Mouse (Mus musculus): Measurements from ENCODE around the gene Fndc3c1.
"Not testable (repeated sequence)": the region's sequence is repeated elsewhere in the genome, so short reads cannot be mapped to it uniquely, and the experiment has no call there.

The Fndc3c1 gene

DNA sequence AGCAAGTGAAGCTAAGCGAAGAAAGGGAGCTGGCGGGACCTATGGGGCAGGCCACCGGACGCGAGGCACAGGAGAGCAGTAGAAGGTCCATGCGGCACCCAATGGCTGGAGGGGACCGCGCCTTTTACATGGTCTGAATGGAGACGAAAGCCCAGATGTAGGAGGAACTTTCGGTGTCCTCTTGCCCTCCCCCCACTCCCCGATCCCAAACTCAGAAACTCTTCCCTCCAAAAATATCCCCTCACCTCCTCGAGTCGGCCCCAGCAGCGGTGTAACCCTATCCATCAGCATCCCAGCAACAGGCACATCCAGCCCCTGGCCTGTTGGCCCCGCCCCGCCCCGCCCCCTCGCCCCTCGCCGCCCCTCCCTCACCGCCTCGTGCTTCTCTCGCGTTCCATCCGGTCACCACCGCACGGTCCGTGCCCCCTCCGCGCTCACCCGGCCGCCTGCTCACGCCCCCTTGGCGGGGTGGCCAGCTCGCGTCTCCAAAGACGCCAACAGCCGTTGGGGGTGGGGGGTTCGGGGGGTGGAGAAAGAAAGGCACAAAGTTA, at the start of gene Fndc3c1:
Gene Fndc3c1, minus strand, starts transcription at position 301 of the 551 bp plus-strand sequence.
- no peak for DNase-seq

DNA sequence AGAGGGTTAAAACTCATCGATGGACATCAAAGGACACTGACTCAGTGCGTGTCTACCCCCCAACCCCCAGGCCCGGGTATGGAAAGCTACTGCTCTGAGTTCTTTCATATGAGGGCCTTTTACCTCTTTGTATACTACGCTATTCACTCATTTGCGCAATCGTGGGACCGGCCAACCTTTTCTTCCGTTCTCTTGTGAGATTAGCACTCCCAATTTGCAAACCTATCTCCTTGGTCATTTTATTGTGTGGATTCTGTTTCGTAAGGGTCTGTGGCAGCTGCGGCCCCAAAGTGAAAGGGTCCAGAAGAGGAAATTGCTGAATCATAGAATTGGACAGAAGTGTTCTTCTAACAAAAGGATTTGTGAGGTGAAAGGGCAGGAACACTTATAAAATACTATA, 1.2 kb upstream of the Fndc3c1 start:
- DNase-seq: no peak

DNA sequence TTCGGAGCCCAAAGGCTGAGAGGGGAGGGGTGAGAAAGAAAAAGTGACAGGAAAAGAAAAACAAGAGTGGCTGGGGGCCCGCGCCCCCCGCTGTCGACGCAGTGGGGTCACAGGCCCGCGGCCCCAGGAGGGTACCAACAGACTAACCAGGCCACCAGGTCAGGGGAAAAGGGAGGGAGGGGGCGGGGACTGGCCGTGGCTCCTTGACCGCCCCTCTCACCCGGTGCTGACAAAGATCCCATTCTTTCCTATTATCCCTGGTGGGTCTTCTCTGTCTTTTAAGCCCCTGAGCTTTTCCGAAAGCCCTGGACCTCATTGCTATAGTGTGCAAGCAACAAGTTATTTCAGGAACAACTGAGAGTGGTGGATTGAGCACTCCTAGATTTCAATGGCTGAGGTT, 470 bp upstream of the Fndc3c1 start:
- DNase-seq: no peak

DNA sequence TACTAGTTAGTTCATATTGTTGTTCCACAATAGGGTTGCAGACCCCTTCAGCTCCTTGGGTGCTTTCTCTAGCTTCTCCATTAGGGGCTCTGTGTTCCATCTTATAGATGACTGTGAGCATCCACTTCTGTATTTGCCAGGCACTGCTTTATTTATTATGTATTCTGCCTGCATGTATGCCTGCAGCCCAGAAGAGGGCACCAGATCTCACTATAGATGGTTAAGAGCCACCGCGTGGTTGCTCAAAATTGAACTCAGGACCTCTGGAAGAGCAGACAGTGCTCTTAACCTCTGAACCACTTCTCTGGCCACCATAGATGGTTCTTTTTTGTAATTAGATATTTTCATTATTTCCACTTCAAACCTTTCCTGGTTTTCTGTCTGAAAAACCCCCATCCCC, 5.3 kb downstream of the Fndc3c1 start:
- DNase-seq: not testable (repeated sequence)

DNA sequence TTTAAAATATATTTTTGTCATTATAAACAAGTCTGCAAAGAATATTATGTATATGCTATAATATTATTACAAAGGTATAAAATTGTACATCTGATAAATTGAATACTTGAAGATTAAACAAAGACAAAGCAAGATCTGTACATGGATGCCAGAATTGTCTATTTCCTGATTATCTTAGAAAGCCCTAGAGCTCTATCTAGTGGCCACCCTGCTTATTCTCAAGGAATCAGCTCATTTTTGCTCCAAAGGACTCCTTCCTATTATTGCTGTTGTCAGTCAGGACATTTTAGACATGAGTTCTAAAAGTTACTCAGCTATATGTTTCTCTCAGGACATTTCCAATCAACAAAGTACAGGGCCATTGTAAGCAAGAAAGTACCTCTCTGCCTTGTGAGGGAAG, 99.9 kb downstream of the Fndc3c1 start:
- DNase-seq: no peak

DNA sequence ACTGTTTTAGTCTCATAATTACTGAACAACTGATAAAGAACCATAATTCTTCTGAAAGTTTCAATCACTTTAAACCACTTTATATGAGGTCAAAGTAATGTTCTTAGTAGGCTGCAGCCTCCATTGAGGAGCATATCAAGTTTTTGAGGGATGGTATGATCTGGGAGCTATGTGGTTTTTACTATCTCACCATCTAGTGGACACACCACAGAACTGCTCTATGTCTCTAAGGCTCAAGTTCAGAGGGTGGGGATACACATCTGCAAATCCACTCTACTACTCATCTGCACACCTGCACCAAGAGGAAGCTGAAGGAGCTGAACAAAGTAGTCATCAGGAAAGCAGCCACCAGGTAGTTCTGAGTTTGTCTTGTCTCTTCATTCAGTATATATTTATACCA, 104.6 kb downstream of the Fndc3c1 start:
- no peak for DNase-seq
